Mouse (Mus musculus) heart, embryonic 13.5 days (tissue): ENCODE measurements around the gene Arsg. TPM values are rescaled to one million over a fixed set of nuclear protein-coding genes. Genes with fewer than 3 reads are reported as not detected.

Experiments
- ATAC-seq: fragments of 200-750 bp; cut with Nextera tagmentation; 2 replicates; pipeline ENCODE4 v1.8.0; 2017; ENCODE audit warnings: moderate TSS enrichment; ENCODE audit not compliant: insufficient number of reproducible peaks, low FRiP score, low TSS enrichment; ENCODE audit errors: extremely low read depth
- H3K27ac ChIP-seq: fragments of 300-500 bp; sonication (generic); replicated peaks from 2 replicates; pipeline ENCODE4 v1.5.1; 2015; ENCODE audit warnings: moderate library complexity, mild to moderate bottlenecking, inconsistent platforms
- H3K27me3 ChIP-seq: fragments of 300-500 bp; sonication (generic); replicated peaks from 2 replicates; pipeline ENCODE4 v1.6.1; 2015; ENCODE audit warnings: mild to moderate bottlenecking, inconsistent platforms
- H3K36me3 ChIP-seq: fragments of 300-500 bp; sonication (generic); 2 replicates; pipeline ENCODE4 v1.6.1; 2015; ENCODE audit warnings: mild to moderate bottlenecking, inconsistent platforms
- H3K4me1 ChIP-seq: fragments of 300-500 bp; sonication (generic); 2 replicates; pipeline ENCODE4 v1.6.1; 2015; ENCODE audit warnings: inconsistent platforms
- H3K4me2 ChIP-seq: fragments of 300-500 bp; sonication (generic); 2 replicates; pipeline ENCODE4 v1.6.1; 2015; ENCODE audit warnings: inconsistent platforms, mild to moderate bottlenecking, moderate library complexity
- H3K4me3 ChIP-seq: fragments of 300-500 bp; sonication (generic); 2 replicates; pipeline ENCODE4 v1.5.1; 2015; ENCODE audit warnings: moderate library complexity, mild to moderate bottlenecking, inconsistent platforms
- H3K9ac ChIP-seq: fragments of 300-500 bp; sonication (generic); 2 replicates; pipeline ENCODE4 v1.6.1; 2015; ENCODE audit warnings: inconsistent platforms, mild to moderate bottlenecking, moderate library complexity
- H3K9me3 ChIP-seq: fragments of 300-500 bp; sonication (generic); 2 replicates; pipeline ENCODE4 v1.6.1; 2016; ENCODE audit warnings: inconsistent platforms
- WGBS: fragments of 180-500 bp; shearing (Covaris S2); methylation state at CpG from one replicate; pipeline ENCODE4 v1.1.7; 2015; ENCODE audit warnings: mixed read lengths; 5-methylcytosine and 5-hydroxymethylcytosine counted together
- polyA plus RNA-seq: library from polyadenylated mRNA; unstranded; fragments of >200 nt; fragmentation: Nextera tagmentation; extraction: Ambion mirVana; gene quantifications from 2 replicates; pipeline ENCODE4 v1.2.1, GENCODE M21; 2015

The Arsg gene
- polyA plus RNA-seq, 1 experiment from 2014 or later, result 3.8 TPM

- Histone ChIP-seq H3K4me3 (no peak overlapping the region), H3K36me3 (peaks cover 9% of the 10 kb centered on the region), H3K4me1 (peaks cover 28% of the 10 kb centered on the region), H3K9ac (no peak overlapping the region), H3K9me3 (no peaks in the 10 kb centered on the region), H3K27me3 (no peaks in the 10 kb centered on the region), H3K4me2 (no peak overlapping the region), H3K27ac (no peak overlapping the region)
- WGBS, result 45% methylated on average over 5 of the region's 5 CpGs
- no peak for ATAC-seq
These were observed 30.9 kb upstream of the Arsg start for GRCm38 (mm10) chr11:109442166-109442730.

- peaks cover 28% of the 10 kb centered on the region for H3K4me1 ChIP-seq
- 86% methylated on average over 8 of the region's 8 CpGs for WGBS
- no peak overlapping the region for H3K4me3 ChIP-seq
- H3K36me3 ChIP-seq, result no peaks in the 10 kb centered on the region
- ATAC-seq, result no peak
- H3K9me3 ChIP-seq, result no peaks in the 10 kb centered on the region
- no peak overlapping the region for H3K9ac ChIP-seq
- H3K27ac ChIP-seq, result no peak overlapping the region
- no peaks in the 10 kb centered on the region for H3K27me3 ChIP-seq
- no peak overlapping the region for H3K4me2 ChIP-seq
These were observed 29.5 kb upstream of the Arsg start for GRCm38 (mm10) chr11:109443468-109444263.

GRCm38 (mm10) chr11:109444600-109444999 lies 28.6 kb upstream of the Arsg start:
- ATAC-seq, result no peak
- Histone ChIP-seq H3K27me3 (no peaks in the 10 kb centered on the region), H3K4me1 (peaks cover 25% of the 10 kb centered on the region), H3K27ac (no peak overlapping the region), H3K9ac (0 out of 2 replicates have a peak overlapping the region, but pooled peaks have one; percentile 37), H3K4me2 (no peak overlapping the region), H3K9me3 (no peaks in the 10 kb centered on the region), H3K36me3 (no peaks in the 10 kb centered on the region), H3K4me3 (no peak overlapping the region)
- WGBS, result 64% methylated on average over 7 of the region's 7 CpGs

DNA sequence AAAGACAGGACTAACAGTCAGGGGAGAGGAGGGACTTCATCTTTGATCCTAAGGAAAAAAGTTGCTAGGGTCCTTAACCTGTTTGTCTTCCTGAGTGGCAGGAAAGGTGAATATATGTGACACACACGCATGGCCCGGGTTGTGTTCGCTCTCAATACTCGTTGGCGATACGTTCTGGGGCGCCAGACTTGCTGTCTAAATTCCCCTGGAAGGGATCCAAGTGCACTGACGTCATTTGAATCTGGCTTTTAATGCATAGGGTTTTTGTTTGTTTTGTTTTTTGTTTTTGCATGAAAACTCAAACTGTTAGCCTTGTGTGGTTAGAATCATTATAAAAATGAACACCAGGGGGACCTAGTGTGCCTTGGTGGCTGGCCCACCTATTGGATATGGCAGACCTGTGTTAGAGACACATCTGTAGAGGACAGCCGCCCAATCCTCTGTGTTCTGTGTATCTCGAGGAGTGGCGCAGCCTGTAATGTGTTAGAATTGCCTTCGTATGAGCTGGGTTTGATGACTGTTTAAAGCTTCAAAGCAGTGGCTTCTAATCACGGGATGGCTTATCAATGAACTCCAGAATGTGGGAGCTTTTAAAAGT lies 27.6 kb upstream of the Arsg start:
- Histone ChIP-seq H3K9me3 (no peaks in the 10 kb centered on the region), H3K4me3 (no peak overlapping the region), H3K27me3 (no peaks in the 10 kb centered on the region), H3K4me2 (no peak overlapping the region), H3K27ac (no peak overlapping the region), H3K9ac (peak overlapping the region; percentile 37; the same call in 1 of the 2 replicates), H3K36me3 (no peaks in the 10 kb centered on the region), H3K4me1 (peaks cover 17% of the 10 kb centered on the region)
- peak; percentile 53; the same call in 1 of the 2 replicates for ATAC-seq
- WGBS, result 44% methylated on average over 13 of the region's 13 CpGs

GRCm38 (mm10) chr11:109451169-109451568 lies 22.0 kb upstream of the Arsg start:
- WGBS, result 81% methylated on average over 11 of the region's 11 CpGs
- Histone ChIP-seq H3K27ac (no peak overlapping the region), H3K9ac (no peak overlapping the region), H3K27me3 (no peaks in the 10 kb centered on the region), H3K4me3 (no peak overlapping the region), H3K9me3 (no peaks in the 10 kb centered on the region), H3K36me3 (peaks cover 46% of the 10 kb centered on the region), H3K4me1 (no peaks in the 10 kb centered on the region), H3K4me2 (no peak overlapping the region)
- ATAC-seq, result no peak

GRCm38 (mm10) chr11:109456261-109456660 lies 16.9 kb upstream of the Arsg start:
- Histone ChIP-seq H3K4me2 (no peak overlapping the region), H3K9ac (no peak overlapping the region), H3K36me3 (peaks cover 69% of the 10 kb centered on the region), H3K4me1 (peaks cover 14% of the 10 kb centered on the region), H3K27me3 (no peaks in the 10 kb centered on the region), H3K9me3 (no peaks in the 10 kb centered on the region), H3K4me3 (no peak overlapping the region), H3K27ac (no peak overlapping the region)
- 90% methylated on average over 5 of the region's 5 CpGs for WGBS
- no peak for ATAC-seq

GRCm38 (mm10) chr11:109458165-109458564 lies 15.0 kb upstream of the Arsg start:
- 93% methylated on average over 11 of the region's 11 CpGs for WGBS
- Histone ChIP-seq H3K9ac (no peak overlapping the region), H3K9me3 (no peaks in the 10 kb centered on the region), H3K4me1 (peaks cover 14% of the 10 kb centered on the region), H3K27ac (no peak overlapping the region), H3K4me3 (no peak overlapping the region), H3K4me2 (no peak overlapping the region), H3K36me3 (peaks cover 71% of the 10 kb centered on the region), H3K27me3 (no peaks in the 10 kb centered on the region)
- ATAC-seq, result no peak

GRCm38 (mm10) chr11:109460586-109460985 lies 12.6 kb upstream of the Arsg start:
- Histone ChIP-seq H3K27me3 (no peaks in the 10 kb centered on the region), H3K36me3 (peaks cover 53% of the 10 kb centered on the region), H3K4me1 (peaks cover 14% of the 10 kb centered on the region), H3K4me3 (no peak overlapping the region), H3K9ac (no peak overlapping the region), H3K9me3 (no peaks in the 10 kb centered on the region), H3K4me2 (no peak overlapping the region), H3K27ac (peak overlapping the region; percentile 63)
- peak; percentile 63; the same call in 1 of the 2 replicates for ATAC-seq
- 10% methylated on average over 5 of the region's 5 CpGs for WGBS

GRCm38 (mm10) chr11:109465068-109465467 lies 8.1 kb upstream of the Arsg start:
- Histone ChIP-seq H3K27me3 (no peaks in the 10 kb centered on the region), H3K36me3 (peaks cover 21% of the 10 kb centered on the region), H3K4me3 (no peak overlapping the region), H3K27ac (no peak overlapping the region), H3K4me1 (peaks cover 24% of the 10 kb centered on the region), H3K9me3 (no peaks in the 10 kb centered on the region), H3K9ac (no peak overlapping the region), H3K4me2 (no peak overlapping the region)
- 82% methylated on average over 4 of the region's 4 CpGs for WGBS
- no peak for ATAC-seq

DNA sequence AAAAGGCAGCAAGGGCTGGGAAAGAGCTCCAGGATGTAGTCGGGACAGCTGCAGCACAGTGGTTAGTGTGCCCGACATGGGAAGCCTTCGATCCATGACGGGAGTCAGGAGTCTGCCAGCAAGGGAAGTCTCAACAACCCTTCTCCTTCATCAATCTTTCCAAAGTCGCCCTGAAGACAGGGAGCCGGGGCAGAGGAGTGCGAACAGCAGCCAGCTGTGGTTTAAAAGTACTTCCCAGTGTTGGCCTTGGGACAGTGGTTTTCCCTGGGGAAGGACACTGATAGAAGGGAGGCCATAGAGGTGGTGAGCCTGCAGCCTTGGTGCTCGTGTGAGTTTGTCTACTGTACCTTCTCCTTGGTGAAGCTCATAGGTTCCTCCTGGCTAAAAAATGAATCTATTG lies 6.2 kb upstream of the Arsg start:
- Histone ChIP-seq H3K4me1 (peaks cover 33% of the 10 kb centered on the region), H3K9ac (no peak overlapping the region), H3K27me3 (no peaks in the 10 kb centered on the region), H3K36me3 (peaks cover 15% of the 10 kb centered on the region), H3K4me2 (no peak overlapping the region), H3K27ac (no peak overlapping the region), H3K9me3 (no peaks in the 10 kb centered on the region), H3K4me3 (no peak overlapping the region)
- ATAC-seq, result no peak
- WGBS, result 56% methylated on average over 8 of the region's 8 CpGs

GRCm38 (mm10) chr11:109468133-109468532 lies 5.0 kb upstream of the Arsg start:
- no peaks in the 10 kb centered on the region for H3K9me3 ChIP-seq
- H3K4me1 ChIP-seq, result peaks cover 34% of the 10 kb centered on the region
- H3K4me2 ChIP-seq, result no peak overlapping the region
- no peak overlapping the region for H3K4me3 ChIP-seq
- no peak overlapping the region for H3K27ac ChIP-seq
- 77% methylated on average over 5 of the region's 5 CpGs for WGBS
- no peak overlapping the region for H3K9ac ChIP-seq
- no peak for ATAC-seq
- no peaks in the 10 kb centered on the region for H3K27me3 ChIP-seq
- peaks cover 4% of the 10 kb centered on the region for H3K36me3 ChIP-seq
